Mouse (Mus musculus) G1E (cell line): ENCODE data around the gene Sct. TPM values are rescaled to one million over a fixed set of nuclear protein-coding genes. Genes with fewer than 3 reads are reported as not detected.

Experiments used
- ATAC-seq: 2 replicates; pipeline ENCODE4 v1.8.0; 2016; ENCODE audit warnings: mild to moderate bottlenecking; ENCODE audit not compliant: insufficient number of reproducible peaks, poor library complexity, low FRiP score, severe bottlenecking; ENCODE audit errors: extremely low read depth
- DNase-seq: peaks from one replicate; pipeline ENCODE4 v3.0.0; 2012; ENCODE audit warnings: low spot score
- H3K27me3 ChIP-seq: 2 replicates; pipeline ENCODE4 v1.6.1; 2012; ENCODE audit warnings: mild to moderate bottlenecking, low read length, inconsistent platforms; ENCODE audit not compliant: insufficient read depth
- H3K36me3 ChIP-seq: replicated peaks from 2 replicates; pipeline ENCODE3; 2012; ENCODE audit warnings: mild to moderate bottlenecking, inconsistent platforms
- H3K4me1 ChIP-seq: 2 replicates; pipeline ENCODE4 v1.6.1; 2012; ENCODE audit warnings: low read depth, low read length, inconsistent platforms, mixed read lengths; ENCODE audit not compliant: insufficient read depth
- H3K4me3 ChIP-seq: 2 replicates; pipeline ENCODE4 v1.5.1; 2012; ENCODE audit warnings: low read depth, mild to moderate bottlenecking, inconsistent platforms, low read length, moderate library complexity, mixed read lengths
- H3K9me3 ChIP-seq: replicated peaks from 2 replicates; pipeline ENCODE4 v1.6.1; 2012; ENCODE audit warnings: inconsistent platforms
- CTCF ChIP-seq: IDR thresholded peaks from 2 replicates; pipeline ENCODE4 v1.5.1; 2012; ENCODE audit warnings: low read depth, low read length, inconsistent platforms, mixed read lengths
- GATA1 ChIP-seq: IDR thresholded peaks from 2 replicates; pipeline ENCODE4 v1.6.1; 2012; ENCODE audit warnings: borderline replicate concordance, low read length, inconsistent platforms, mixed read lengths
- GATA2 ChIP-seq: IDR thresholded peaks from 2 replicates; pipeline ENCODE4 v1.6.1; 2012; ENCODE audit warnings: low read depth, low read length, inconsistent platforms, borderline replicate concordance
- POLR2AphosphoS5 ChIP-seq: IDR thresholded peaks from 2 replicates; pipeline ENCODE4 v1.6.1; 2012; ENCODE audit warnings: low read depth, low read length, inconsistent platforms; ENCODE audit not compliant: insufficient replicate concordance
- TAL1 ChIP-seq: conservative IDR thresholded peaks from 2 replicates; pipeline ENCODE4 v1.6.1; 2012; ENCODE audit warnings: low read depth, low read length, inconsistent platforms, mixed read lengths
- polyA plus RNA-seq: library from polyadenylated mRNA; stranded (reverse); fragments of >175 nt; gene quantifications from 2 replicates; pipeline ENCODE4 v1.2.3, GENCODE M21; 2012
- total RNA-seq, 2 experiments: library from RNA; stranded (forward) in 1 of 2; stranded (reverse) in 1 of 2; fragments of 200-1000 nt in 1 of 2; fragments of >200 nt in 1 of 2; fragmentation: Nextera tagmentation in 1 of 2; gene quantifications; 2 replicates each; pipeline ENCODE4 v1.2.3; 2014 to 2017

The Sct gene
- total and polyA plus RNA-seq, 3 experiments: not detected

DNA sequence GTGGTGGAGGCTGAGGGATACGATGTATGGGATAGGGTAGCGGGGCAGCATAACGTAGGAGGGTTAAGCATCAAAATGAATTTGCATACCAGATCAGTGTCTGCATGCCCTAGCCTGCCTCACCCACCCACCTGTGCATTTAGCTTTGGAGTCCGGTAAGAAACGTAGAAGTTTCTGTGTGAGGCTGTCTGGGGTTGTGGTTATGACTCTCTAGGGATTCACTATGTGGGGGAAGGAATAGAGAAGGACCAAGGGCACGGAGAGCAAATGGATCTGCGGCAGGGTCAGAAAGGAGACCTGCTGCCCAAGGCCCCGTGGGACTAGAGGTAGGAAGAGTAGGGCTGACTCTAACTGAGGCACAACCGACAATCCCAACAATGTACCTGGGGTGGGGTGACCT, 3.6 kb downstream of the Sct start:
- ATAC-seq (no peak), DNase-seq (no peak)
- H3K27me3 ChIP-seq: peaks cover 74% of the 10 kb centered on the region

DNA sequence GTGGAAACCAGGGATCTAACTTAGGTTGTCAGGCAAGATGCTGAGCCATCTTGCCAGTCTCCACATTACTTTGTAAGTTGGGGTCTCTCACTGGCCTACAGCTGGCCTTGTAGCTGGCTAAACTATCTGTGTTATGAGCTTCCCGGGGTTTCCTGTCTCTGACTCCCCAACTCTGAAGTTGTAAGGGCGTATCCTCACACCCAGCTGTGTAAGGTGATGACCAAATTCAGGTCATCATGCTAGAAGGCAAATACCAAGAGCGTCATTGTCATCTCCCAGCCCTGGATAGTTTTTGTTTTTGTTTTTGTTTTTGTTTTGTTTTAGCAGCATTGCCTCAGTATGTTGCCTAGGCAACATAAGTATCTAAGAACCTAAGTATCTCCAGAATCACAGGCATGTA, 8.3 kb downstream of the Sct start:
- DNase-seq (no peak), ATAC-seq (no peak)
- Histone ChIP-seq H3K27me3 (peaks cover 53% of the 10 kb centered on the region), H3K4me3 (no peak overlapping the region), H3K9me3 (no peaks in the 10 kb centered on the region), H3K36me3 (no peaks in the 10 kb centered on the region), H3K4me1 (peaks cover 16% of the 10 kb centered on the region)
- TF ChIP-seq CTCF (no peak), TAL1 (no peak), GATA1 (no peak), POLR2AphosphoS5 (no peak), GATA2 (no peak)

More for the DNA sequence above, 3.6 kb downstream of the Sct start:
- Histone ChIP-seq H3K4me1 (peaks cover 7% of the 10 kb centered on the region), H3K4me3 (no peak overlapping the region), H3K36me3 (no peaks in the 10 kb centered on the region), H3K9me3 (no peaks in the 10 kb centered on the region)
- no peak for TF ChIP-seq GATA2

DNA sequence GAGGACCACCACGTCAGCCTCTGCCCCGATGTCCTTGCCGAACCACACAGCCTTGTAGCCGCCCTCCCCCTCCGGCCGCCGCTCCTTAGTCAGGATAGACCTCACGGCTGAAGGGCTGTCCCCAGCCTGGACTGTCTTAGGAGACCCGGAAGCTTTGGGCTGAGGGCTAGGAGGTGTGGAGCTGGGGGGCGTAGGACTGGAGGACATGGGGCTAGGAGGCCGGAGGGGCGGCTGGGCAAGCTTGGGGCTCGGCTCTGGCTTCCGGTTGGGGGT, 9.7 kb downstream of the Sct start:
- H3K27me3 ChIP-seq: peaks cover 44% of the 10 kb centered on the region
- no peaks in the 10 kb centered on the region for H3K9me3 ChIP-seq
- H3K4me3 ChIP-seq: no peak overlapping the region
- peaks cover 13% of the 10 kb centered on the region for H3K36me3 ChIP-seq
- no peak for DNase-seq
- peaks cover 30% of the 10 kb centered on the region for H3K4me1 ChIP-seq
- no peak for ATAC-seq
- TF ChIP-seq GATA1 (no peak), GATA2 (no peak), CTCF (no peak), TAL1 (no peak), POLR2AphosphoS5 (no peak)

DNA sequence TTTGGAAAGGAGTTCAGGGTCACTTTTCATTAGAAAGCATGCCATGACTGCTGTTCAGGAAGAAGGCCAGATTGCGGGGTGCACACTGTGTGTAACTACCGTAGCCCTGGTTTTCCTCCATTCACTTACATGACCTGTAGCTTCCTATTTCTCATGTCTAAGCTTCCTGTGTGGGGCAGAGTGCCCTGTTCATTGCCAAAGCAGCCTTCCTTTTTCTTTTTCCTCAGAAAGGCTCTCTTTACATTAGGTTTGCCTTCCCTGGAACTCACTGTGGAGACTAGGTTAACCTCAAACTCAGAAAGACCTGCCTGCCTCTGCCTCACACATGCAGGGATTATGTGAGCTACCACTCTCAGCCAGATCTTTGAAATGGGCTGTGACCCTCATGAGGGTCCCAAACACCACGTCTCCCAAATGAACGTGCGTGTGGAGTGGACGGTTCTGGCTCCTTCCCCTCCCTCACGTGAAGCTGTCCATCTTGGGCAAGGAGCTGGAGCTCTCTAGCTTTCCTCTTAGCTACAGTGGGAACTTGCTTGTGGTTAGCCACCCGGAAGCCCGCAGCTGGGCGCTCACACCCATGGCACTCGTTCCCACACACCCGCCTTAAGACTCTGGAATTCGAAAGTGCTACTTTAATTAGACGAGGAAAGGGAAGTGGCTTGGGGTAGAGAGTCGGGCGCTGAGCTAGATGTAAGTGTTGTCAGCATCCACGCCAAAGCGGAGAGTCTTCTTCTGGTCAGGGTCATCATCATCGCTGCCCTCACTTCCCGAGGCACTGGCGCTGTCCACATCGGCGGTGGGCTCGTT, 10.3 kb downstream of the Sct start:
- ATAC-seq (no peak), DNase-seq (no peak)
- peaks cover 35% of the 10 kb centered on the region for H3K4me1 ChIP-seq
- H3K27me3 ChIP-seq: peaks cover 39% of the 10 kb centered on the region
- TF ChIP-seq POLR2AphosphoS5 (no peak), TAL1 (no peak), CTCF (no peak), GATA1 (no peak), GATA2 (no peak)
- peaks cover 19% of the 10 kb centered on the region for H3K36me3 ChIP-seq
- H3K9me3 ChIP-seq: no peaks in the 10 kb centered on the region
- no peak overlapping the region for H3K4me3 ChIP-seq

DNA sequence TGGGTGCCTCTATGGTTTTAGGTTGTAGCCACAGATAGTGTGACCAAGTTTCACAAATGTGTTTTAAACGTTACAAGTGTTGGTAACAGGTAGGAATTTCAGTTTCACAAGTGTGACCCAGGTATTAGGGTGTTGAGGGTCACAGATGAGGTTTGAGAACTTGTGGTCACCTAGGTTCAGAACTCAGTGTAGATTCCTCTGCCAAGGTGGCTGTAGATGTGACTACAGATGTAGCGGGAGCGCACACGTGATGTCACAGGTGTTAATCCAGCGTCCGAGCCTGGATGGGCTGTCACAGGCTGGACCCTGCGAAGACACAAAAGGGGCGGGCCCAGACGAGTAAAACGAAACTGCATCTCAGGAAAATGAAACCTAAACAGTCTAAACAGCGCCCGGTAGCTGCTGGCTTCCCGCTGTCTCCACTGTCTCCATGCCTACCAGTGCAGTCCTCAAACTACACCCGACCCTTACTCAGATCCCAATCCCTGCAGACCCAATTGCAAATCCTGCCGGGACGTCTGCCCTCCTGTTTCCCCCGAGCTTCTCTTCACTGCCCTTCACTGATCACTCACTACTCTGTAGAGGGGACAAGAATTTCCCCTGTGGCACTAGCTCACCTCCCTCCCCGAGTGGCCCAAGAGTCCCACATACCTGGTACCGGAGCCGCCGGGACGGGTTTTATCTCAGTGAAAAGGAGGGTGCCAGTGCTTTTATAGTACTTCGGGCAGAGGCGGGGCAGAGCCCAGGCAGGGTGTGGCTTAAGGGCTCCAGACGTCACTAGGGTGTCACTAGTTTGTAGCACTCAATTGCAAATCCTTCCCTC, 13.0 kb downstream of the Sct start, which contains the start of gene Irf7:
Irf7 (minus strand) TSS at position 743 of the 823 bp plus-strand sequence.
- peak; percentile 69; the same call in 1 of the 2 replicates for ATAC-seq
- peak; percentile 75 for DNase-seq
- Histone ChIP-seq H3K9me3 (no peaks in the 10 kb centered on the region), H3K27me3 (peaks cover 13% of the 10 kb centered on the region), H3K4me3 (peak within 1 kb of the TSS; percentile 76), H3K36me3 (peaks cover 46% of the 10 kb centered on the region), H3K4me1 (peaks cover 48% of the 10 kb centered on the region)
- TF ChIP-seq POLR2AphosphoS5: peak; percentile 33; the same call in 1 of the 2 replicates
- no peak for TF ChIP-seq GATA2

DNA sequence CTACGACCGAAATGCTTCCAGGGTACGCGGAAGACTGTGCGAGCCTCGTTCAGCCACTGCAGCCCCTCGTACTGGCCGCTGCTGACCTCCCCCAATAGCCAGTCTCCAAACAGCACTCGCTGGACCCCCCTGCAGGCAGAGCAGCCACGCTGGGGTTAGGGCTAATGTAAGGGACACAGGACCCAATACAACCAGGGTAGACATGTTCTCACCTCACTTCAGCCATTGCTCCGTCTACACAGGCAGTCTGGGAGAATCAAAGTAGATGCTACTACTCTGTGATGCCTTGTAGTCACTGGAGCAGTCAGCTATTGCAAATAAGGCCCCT, 13.6 kb downstream of the Sct start:
- peaks cover 52% of the 10 kb centered on the region for H3K36me3 ChIP-seq
- DNase-seq: no peak
- peaks cover 13% of the 10 kb centered on the region; the same call in 1 of the 2 replicates for H3K27me3 ChIP-seq
- no peak for ATAC-seq
- TF ChIP-seq CTCF: no peak
- TF ChIP-seq TAL1: no peak
- TF ChIP-seq POLR2AphosphoS5: no peak
- TF ChIP-seq GATA2: no peak
- TF ChIP-seq GATA1: no peak
- H3K4me1 ChIP-seq: peaks cover 48% of the 10 kb centered on the region
- H3K9me3 ChIP-seq: no peaks in the 10 kb centered on the region
- H3K4me3 ChIP-seq: peak overlapping the region; percentile 76; the same call in 1 of the 2 replicates
